Mouse (Mus musculus) cortical plate, adult 2 months (tissue): Measurements from ENCODE around the gene Crabp2.

Source experiments
- CTCF ChIP-seq: fragments of 200-500 bp; IDR thresholded peaks from 2 replicates; pipeline ENCODE4 v1.5.1; 2011; ENCODE audit warnings: mild to moderate bottlenecking, control low read depth, low read length; ENCODE audit not compliant: insufficient read depth; ENCODE audit errors: extremely low read depth
- POLR2A ChIP-seq: fragments of 200-500 bp; IDR thresholded peaks from 2 replicates; pipeline ENCODE4 v1.6.1; 2011; ENCODE audit warnings: mild to moderate bottlenecking, low read length, control low read depth; ENCODE audit not compliant: insufficient read depth; ENCODE audit errors: extremely low read depth

DNA sequence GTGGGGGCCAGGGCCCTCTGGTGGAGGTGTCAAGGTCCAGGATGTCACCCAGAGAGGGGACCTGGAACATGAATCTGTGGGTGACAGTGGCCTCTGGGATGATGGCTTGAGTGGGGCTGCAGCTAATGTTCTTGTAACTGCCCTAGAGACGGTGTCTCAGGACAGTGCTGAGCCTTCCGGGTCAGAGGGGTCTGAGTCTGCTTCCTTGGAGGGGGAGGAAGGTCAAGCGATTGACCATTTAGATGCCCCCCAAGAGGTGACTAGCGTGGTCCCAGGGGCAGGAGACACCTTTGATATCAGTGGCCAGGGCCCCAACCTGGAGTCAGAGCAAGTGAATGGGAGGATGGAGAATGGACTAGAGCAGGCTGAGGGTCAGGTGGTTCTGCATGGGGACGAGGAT lies 31.0 kb downstream of the Crabp2 start:
- no peak for TF ChIP-seq CTCF
- TF ChIP-seq POLR2A = no peak
